Mouse (Mus musculus): Measurements from ENCODE around the gene Wipf2.

- TF ChIP-seq TAL1 (IDR thresholded peaks at IDR 0.05; ENCODE audit: low read length) (no peak), GATA1 (IDR thresholded peaks at IDR 0.05; ENCODE audit: low read length) (no peak)
These were observed 77.3 kb downstream of the Wipf2 start for GRCm38 (mm10) chr11:98940776-98941175.
